Mouse (Mus musculus): Measurements from ENCODE around the gene Mcm7. TPM values are rescaled to one million over a fixed set of nuclear protein-coding genes. Genes with fewer than 3 reads are reported as not detected.

Mcm7 gene
- polyA plus RNA-seq, 1 experiment from 2014 or later = 72.3 TPM

DNA sequence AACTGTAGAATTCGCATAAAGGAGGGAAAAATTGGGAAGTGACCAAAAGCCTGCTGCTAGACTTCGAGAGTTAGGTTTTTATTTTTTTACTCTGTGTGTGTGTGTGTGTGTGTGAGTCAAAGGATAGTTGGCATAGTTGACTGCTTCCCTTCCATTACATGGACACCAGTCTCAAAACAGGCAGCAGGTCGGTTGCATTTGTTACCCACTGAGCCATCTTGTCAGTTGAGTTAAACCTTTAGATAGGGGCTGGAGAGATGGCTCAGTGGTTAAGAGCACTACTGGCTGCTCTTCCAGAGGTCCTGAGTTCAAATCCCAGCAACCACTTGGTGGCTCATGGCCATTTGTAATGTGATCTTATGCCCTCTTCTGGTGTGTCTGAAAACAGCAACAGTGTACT is 54.2 kb downstream of the Mcm7 start:
- no peak for ATAC-seq
- WGBS = 78% methylated on average over 3 of the region's 3 CpGs
- H3K4me3 ChIP-seq (ENCODE audit: low read depth, low read length) = peak overlapping the region; percentile 70
- peak overlapping the region; percentile 73 for H3K4me2 ChIP-seq (ENCODE audit: low read length)
- no peak overlapping the region for H3K27ac ChIP-seq (ENCODE audit: low read length)
- peaks cover 22% of the 10 kb centered on the region for H3K4me1 ChIP-seq (ENCODE audit: control insufficient read depth, insufficient read depth, low read length)
- H3K9me3 ChIP-seq (replicated peaks; ENCODE audit: control insufficient read depth, low read length, poor library complexity, severe bottlenecking) = no peaks in the 10 kb centered on the region
- H3K9ac ChIP-seq (ENCODE audit: low read depth, low read length) = peak overlapping the region; percentile 88; the same call in 1 of the 2 replicates
- H3K36me3 ChIP-seq (ENCODE audit: control insufficient read depth, insufficient read depth, low read length) = 0 out of 2 replicates have a peak, but pooled peaks cover 7% of the 10 kb centered on the region
- no peaks in the 10 kb centered on the region for H3K27me3 ChIP-seq (ENCODE audit: control insufficient read depth, insufficient read depth, low read depth, low read length)

DNA sequence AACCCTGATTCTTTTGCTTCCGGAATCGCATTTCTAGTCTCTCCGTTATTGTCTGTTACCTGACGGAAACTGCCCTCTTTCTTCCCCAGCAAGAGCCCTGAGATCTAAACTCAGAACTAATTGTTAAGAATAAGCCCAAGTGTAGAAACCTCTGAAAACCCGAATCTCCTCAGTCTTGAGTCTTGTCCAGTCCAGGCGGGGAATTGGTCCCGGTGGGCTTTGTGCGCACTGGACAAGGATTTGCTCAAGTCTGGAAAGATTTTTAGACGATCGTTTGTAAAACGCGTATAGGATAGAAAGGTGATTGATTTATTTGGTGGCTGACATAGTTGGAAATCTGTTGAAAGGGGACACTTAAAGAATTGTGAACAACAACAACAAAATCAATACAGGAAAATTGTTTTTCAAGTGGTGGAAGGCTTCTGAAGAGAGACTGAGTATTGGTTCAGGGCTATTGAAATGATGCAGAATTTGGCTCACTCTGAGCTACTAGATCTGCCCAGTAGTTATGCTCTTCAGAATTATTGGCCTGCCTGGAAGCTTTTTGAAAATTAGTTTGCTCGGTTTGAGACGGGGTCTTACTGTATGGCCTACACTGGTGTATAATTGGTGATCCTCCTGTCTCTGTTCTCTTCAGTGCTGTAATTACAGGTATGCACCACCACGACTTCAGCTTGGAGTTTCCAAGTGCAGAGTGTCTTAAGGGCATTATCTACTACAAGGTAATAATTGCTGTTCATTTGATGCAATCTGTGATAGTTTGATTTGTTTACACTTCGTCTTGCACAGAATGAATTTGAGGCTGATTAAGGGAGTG is 54.8 kb downstream of the Mcm7 start:
- WGBS = 8% methylated on average over 16 of the region's 16 CpGs
- ATAC-seq = peak; percentile 49; the same call in 1 of the 2 replicates
- Histone ChIP-seq H3K27me3 (ENCODE audit: control insufficient read depth, insufficient read depth, low read depth, low read length) (no peaks in the 10 kb centered on the region), H3K36me3 (ENCODE audit: control insufficient read depth, insufficient read depth, low read length) (0 out of 2 replicates have a peak, but pooled peaks cover 7% of the 10 kb centered on the region), H3K27ac (ENCODE audit: low read length) (peak overlapping the region; percentile 95), H3K9ac (ENCODE audit: low read depth, low read length) (peak overlapping the region; percentile 88), H3K4me3 (ENCODE audit: low read depth, low read length) (peak overlapping the region; percentile 70), H3K9me3 (replicated peaks; ENCODE audit: control insufficient read depth, low read length, poor library complexity, severe bottlenecking) (no peaks in the 10 kb centered on the region), H3K4me2 (ENCODE audit: low read length) (peak overlapping the region; percentile 73), H3K4me1 (ENCODE audit: control insufficient read depth, insufficient read depth, low read length) (peaks cover 22% of the 10 kb centered on the region)

DNA sequence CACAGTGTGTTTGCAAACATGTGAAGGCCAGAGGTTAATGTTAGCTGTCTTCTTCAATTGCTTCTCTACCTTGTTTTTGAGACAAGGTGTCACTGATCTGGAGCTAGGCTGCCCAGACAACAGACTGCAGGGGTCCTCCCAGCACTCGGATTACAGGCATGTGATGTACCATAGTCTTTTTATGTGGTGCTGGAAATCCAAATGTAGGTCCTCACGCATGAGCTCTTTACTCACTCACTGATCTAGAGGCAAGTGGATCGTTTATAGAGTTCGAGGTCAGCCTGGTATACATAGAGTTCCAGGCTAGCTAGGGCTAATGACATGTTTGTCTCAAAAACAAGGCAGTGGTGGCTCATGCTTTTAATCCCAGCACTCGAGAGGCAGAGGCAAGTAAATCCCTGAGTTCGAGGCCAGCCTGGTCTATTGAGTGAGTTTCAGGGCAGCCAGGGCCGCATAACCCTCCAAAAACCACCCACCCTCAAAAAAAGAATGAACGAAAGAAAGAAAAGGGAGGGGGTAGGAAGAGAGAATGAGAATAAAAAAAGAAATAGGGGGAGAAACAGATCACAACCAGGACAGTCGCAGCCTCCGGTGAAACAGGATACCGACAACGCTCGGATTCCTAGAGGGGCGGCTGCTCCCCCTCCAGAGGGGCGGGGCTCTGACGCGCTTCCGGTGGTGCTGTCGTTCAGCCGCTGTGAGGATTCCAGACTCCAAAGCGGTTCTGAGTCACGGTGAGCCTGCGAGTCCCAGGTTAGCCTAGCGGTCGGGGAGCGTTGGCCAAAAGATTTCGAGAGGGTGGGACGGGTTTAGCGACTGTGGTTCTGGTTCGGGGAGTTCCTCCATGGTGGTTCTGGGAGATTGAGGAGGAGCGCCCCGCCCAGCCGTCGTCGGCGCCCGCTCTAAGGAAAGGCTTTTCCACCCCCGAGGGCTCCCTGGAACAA is 55.7 kb downstream of the Mcm7 start, which contains the start of gene Zscan21:
Zscan21 (plus strand) TSS at position 649 of the 944 bp plus-strand sequence.
- Histone ChIP-seq H3K27ac (ENCODE audit: low read length) (peak within 1 kb of the TSS; percentile 95), H3K9ac (ENCODE audit: low read depth, low read length) (peak within 1 kb of the TSS; percentile 88), H3K27me3 (ENCODE audit: control insufficient read depth, insufficient read depth, low read depth, low read length) (no peaks in the 10 kb centered on the region), H3K4me2 (ENCODE audit: low read length) (peak within 1 kb of the TSS; percentile 73), H3K4me3 (ENCODE audit: low read depth, low read length) (peak within 1 kb of the TSS; percentile 70), H3K4me1 (ENCODE audit: control insufficient read depth, insufficient read depth, low read length) (peaks cover 22% of the 10 kb centered on the region), H3K36me3 (ENCODE audit: control insufficient read depth, insufficient read depth, low read length) (0 out of 2 replicates have a peak, but pooled peaks cover 7% of the 10 kb centered on the region), H3K9me3 (replicated peaks; ENCODE audit: control insufficient read depth, low read length, poor library complexity, severe bottlenecking) (no peaks in the 10 kb centered on the region)
- WGBS = 7% methylated on average over 38 of the region's 38 CpGs
- ATAC-seq = peak; percentile 97

MicroRNAs encoded within 50 kb of the gene (microRNA counts, 519-probe panel; counts per million panel counts)
- microRNA mmu-miR-106b (2,995 counts per million, percentile 87 among the panel's probes with 10 or more counts), microRNA mmu-miR-25 (3,718 counts per million, percentile 96 among the panel's probes with 10 or more counts), microRNA mmu-miR-93 (3,001 counts per million, percentile 87 among the panel's probes with 10 or more counts)

Small RNA genes lying within 50 kb of the gene (microRNA-seq; reads per million reads assigned to microRNA genes)
- gene Mir106b (9,918 reads per million, percentile 96 among the genes with 10 or more reads in this experiment), gene Mir25 (438 reads per million, percentile 70 among the genes with 10 or more reads in this experiment), gene Mir93 (9,971 reads per million, percentile 96 among the genes with 10 or more reads in this experiment)

Other genes starting within 250 kb of the Mcm7 start
- 0.31 and 0.44 TPM in 2 replicates for gene Gjc3, start 209.3 kb downstream of the Mcm7 start, polyA plus RNA-seq (2015; fragmentation: Nextera tagmentation; extraction: Ambion mirVana)
- gene Azgp1, start 190.9 kb downstream of the Mcm7 start, polyA plus RNA-seq (2015; fragmentation: Nextera tagmentation; extraction: Ambion mirVana) = not detected in 2 replicates
- gene Smok3a, start 151.2 kb downstream of the Mcm7 start, polyA plus RNA-seq (2015; fragmentation: Nextera tagmentation; extraction: Ambion mirVana) = not detected in 2 replicates
- gene Smok3b, start 151.0 kb downstream of the Mcm7 start, polyA plus RNA-seq (2015; fragmentation: Nextera tagmentation; extraction: Ambion mirVana) = not detected in 2 replicates
- not detected in 2 replicates for gene Smok3c, start 119.2 kb downstream of the Mcm7 start, polyA plus RNA-seq (2015; fragmentation: Nextera tagmentation; extraction: Ambion mirVana)
- gene Zkscan1, start 87.3 kb downstream of the Mcm7 start, polyA plus RNA-seq (2015; fragmentation: Nextera tagmentation; extraction: Ambion mirVana) = 22.7 and 25.4 TPM in 2 replicates
- gene Zscan21, start 55.5 kb downstream of the Mcm7 start, polyA plus RNA-seq (2015; fragmentation: Nextera tagmentation; extraction: Ambion mirVana) = 85.4 and 96.0 TPM in 2 replicates
- gene Zfp113, start 16.7 kb downstream of the Mcm7 start, polyA plus RNA-seq (2015; fragmentation: Nextera tagmentation; extraction: Ambion mirVana) = 23.9 and 26.3 TPM in 2 replicates
- gene Cops6, start 11.4 kb downstream of the Mcm7 start, polyA plus RNA-seq (2015; fragmentation: Nextera tagmentation; extraction: Ambion mirVana) = 288 and 309 TPM in 2 replicates
- gene Ap4m1, start 420 bp downstream of the Mcm7 start, polyA plus RNA-seq (2015; fragmentation: Nextera tagmentation; extraction: Ambion mirVana) = 24.9 and 27.2 TPM in 2 replicates
- gene Taf6, start 15.0 kb upstream of the Mcm7 start, polyA plus RNA-seq (2015; fragmentation: Nextera tagmentation; extraction: Ambion mirVana) = 74.4 and 75.8 TPM in 2 replicates
- 29.0 and 33.7 TPM in 2 replicates for gene Cnpy4, start 15.1 kb upstream of the Mcm7 start, polyA plus RNA-seq (2015; fragmentation: Nextera tagmentation; extraction: Ambion mirVana)
- gene Mblac1, start 21.9 kb upstream of the Mcm7 start, polyA plus RNA-seq (2015; fragmentation: Nextera tagmentation; extraction: Ambion mirVana) = 14.5 and 15.5 TPM in 2 replicates
- not detected in 2 replicates for gene Nxpe5, start 53.5 kb upstream of the Mcm7 start, polyA plus RNA-seq (2015; fragmentation: Nextera tagmentation; extraction: Ambion mirVana)
- gene Lamtor4, start 83.1 kb upstream of the Mcm7 start, polyA plus RNA-seq (2015; fragmentation: Nextera tagmentation; extraction: Ambion mirVana) = 95.4 and 101 TPM in 2 replicates
- 14.7 and 15.6 TPM in 2 replicates for gene BC037034, start 91.6 kb upstream of the Mcm7 start, polyA plus RNA-seq (2015; fragmentation: Nextera tagmentation; extraction: Ambion mirVana)
- 1.8 and 2.3 TPM in 2 replicates for gene Gal3st4, start 100.4 kb upstream of the Mcm7 start, polyA plus RNA-seq (2015; fragmentation: Nextera tagmentation; extraction: Ambion mirVana)
- 0.09 and 0.27 TPM in 2 replicates for gene Gm43720, start 107.5 kb upstream of the Mcm7 start, polyA plus RNA-seq (2015; fragmentation: Nextera tagmentation; extraction: Ambion mirVana)
- gene Gpc2, start 107.6 kb upstream of the Mcm7 start, polyA plus RNA-seq (2015; fragmentation: Nextera tagmentation; extraction: Ambion mirVana) = 179 and 220 TPM in 2 replicates
- gene Stag3, start 107.8 kb upstream of the Mcm7 start, polyA plus RNA-seq (2015; fragmentation: Nextera tagmentation; extraction: Ambion mirVana) = 11.7 and 13.1 TPM in 2 replicates
- not detected in 2 replicates for gene Pvrig, start 169.5 kb upstream of the Mcm7 start, polyA plus RNA-seq (2015; fragmentation: Nextera tagmentation; extraction: Ambion mirVana)